Mouse (Mus musculus) bone marrow, adult 2 months (tissue): Measurements from ENCODE around the gene Lce1c.

Experiments used
- CTCF ChIP-seq: fragments of 200-500 bp; IDR thresholded peaks from 2 replicates; pipeline ENCODE4 v1.5.1; 2011; ENCODE audit warnings: low read length, control low read depth; ENCODE audit not compliant: control insufficient read depth, insufficient read depth
- POLR2A ChIP-seq: fragments of 200-500 bp; IDR thresholded peaks from 2 replicates; pipeline ENCODE4 v1.6.1; 2011; ENCODE audit warnings: low read depth, mild to moderate bottlenecking, control low read depth, low read length, borderline replicate concordance; ENCODE audit not compliant: control insufficient read depth

DNA sequence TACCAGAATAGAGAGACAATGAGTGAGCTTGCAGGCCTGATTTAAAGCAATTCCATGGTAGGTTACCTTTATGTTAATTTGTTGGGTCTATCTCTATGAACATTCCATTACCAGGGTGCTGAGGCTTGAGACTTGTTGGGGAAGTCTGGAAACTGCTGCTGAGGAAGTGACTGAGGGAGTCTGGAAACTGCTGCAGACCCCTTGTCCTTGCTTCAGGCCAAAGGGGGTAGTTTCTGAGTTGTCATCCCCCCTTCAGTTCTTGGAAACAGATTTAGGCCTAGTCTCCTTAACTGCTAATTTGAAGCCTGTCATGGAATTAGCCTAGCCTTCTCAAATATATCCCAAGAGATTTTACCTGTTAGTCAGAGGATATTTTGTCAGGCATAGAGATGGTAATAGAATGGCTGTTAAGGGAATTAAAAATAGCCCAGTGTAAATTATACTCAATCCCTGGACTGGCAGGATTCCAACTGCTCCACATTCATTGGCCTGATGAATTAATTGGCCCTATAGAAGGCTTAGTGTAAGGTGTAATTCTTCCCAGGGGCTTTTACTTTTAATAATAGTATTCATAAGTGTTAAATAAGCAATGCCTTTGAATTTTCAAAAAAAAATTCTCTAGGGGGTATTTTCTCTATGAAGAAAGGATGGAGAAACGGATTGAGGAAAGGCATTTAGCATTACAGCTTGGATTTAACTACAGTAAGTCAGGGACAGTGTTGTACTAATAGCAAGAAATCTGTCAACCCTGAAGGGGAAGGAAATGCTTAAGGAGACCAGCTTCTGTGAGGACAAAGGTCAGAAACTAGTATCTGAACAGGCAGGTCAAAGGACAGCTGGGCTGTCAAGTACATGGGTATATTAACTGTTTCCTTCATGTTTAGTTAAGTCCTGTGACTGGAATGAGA is 41.0 kb upstream of the Lce1c start:
- TF ChIP-seq POLR2A (no peak), CTCF (no peak)
